Mouse (Mus musculus) cerebellum, adult 11 months (tissue): ENCODE results near the gene Stoml1.

Experiments used
- DNase-seq: peaks from one replicate; pipeline ENCODE4 v3.0.0; 2022

Stoml1 gene

DNA sequence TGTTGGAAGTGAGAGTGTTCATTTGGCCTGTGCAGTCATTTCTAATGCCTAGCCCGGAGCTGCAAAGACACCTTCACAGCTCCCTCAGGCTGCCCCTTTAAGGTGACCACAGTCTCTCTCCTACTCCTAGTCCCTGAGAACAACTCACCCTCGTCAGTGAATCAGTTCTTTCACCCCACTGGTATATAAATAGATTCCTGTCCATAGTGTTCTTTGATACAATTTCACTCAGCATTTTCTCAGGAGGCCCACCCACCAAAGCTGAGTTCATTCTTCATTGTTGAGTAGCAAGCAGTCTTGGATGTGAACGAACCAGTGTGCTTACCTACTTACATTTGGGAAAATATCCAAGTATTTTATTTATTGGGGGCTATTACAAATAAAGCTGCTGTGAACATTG is 21.7 kb downstream of the Stoml1 start:
- DNase-seq: no peak

- no peak for DNase-seq
These were observed 22.3 kb downstream of the Stoml1 start for GRCm38 (mm10) chr9:58275115-58275774.

- DNase-seq: no peak
These were observed 22.8 kb downstream of the Stoml1 start for GRCm38 (mm10) chr9:58275797-58276196.

GRCm38 (mm10) chr9:58276346-58276745 is 23.4 kb downstream of the Stoml1 start:
- no peak for DNase-seq

- no peak for DNase-seq
These were observed 25.3 kb downstream of the Stoml1 start for GRCm38 (mm10) chr9:58278313-58278712.

DNA sequence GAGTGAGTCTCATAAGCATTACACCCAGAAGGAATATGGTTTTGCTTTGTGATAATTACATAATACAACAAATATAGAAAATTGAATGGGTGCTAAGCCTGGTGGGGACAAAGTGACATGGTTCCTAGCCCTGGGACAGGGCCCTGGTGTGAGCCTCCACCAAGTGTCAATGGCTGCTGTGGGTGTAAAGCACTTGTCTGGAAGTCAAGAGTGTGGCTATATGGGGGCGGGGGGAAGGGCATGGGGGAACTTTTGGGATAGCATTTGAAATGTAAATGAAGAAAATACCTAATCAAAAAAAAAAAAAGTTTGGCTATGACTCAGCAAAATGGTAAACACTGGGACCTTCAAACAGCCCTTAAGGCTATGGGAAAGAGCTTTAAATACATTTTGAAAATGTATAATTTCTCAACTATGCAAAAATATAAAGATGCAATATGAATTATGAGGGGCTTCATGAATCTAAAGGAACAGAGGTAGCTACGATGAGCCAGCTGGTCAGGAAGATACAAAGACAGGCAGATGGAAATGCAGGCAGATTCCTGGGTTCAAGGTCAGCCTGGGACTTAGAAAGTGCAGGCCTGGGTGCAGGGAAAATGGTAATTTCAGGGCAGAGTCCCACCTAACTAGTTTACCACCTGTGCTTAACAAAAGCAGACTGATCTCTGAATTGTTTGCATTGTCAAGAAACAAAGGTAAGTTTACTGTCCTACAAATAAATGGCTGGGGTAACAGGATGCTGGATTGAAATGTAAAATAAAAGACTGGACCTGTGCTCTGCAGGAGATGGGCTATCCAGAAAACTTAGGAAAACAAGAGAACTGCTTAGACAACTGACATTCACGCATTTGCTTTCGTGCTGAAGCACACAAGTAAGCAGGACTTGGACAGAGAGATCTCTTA is 26.1 kb downstream of the Stoml1 start:
- DNase-seq: no peak

DNA sequence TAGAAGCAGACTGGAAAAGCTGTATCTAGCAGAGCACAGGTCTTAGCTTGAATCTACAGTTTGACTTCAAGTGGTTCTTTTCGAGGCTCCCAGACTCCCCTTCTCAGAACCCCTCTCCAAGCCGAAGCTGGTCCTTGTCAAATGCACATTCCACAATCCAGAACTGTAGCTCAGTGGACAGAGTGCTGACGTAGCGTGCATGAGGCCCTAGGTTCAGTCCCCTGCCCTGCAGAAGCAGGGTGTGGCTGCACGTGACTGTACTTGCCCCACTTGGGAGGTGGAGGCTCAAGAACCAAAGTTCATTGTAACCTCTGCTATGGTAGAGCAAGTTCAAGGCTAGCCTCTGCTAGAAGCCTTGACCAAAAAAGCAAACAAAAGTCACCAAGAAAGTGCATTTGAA is 26.8 kb downstream of the Stoml1 start:
- DNase-seq: no peak

DNA sequence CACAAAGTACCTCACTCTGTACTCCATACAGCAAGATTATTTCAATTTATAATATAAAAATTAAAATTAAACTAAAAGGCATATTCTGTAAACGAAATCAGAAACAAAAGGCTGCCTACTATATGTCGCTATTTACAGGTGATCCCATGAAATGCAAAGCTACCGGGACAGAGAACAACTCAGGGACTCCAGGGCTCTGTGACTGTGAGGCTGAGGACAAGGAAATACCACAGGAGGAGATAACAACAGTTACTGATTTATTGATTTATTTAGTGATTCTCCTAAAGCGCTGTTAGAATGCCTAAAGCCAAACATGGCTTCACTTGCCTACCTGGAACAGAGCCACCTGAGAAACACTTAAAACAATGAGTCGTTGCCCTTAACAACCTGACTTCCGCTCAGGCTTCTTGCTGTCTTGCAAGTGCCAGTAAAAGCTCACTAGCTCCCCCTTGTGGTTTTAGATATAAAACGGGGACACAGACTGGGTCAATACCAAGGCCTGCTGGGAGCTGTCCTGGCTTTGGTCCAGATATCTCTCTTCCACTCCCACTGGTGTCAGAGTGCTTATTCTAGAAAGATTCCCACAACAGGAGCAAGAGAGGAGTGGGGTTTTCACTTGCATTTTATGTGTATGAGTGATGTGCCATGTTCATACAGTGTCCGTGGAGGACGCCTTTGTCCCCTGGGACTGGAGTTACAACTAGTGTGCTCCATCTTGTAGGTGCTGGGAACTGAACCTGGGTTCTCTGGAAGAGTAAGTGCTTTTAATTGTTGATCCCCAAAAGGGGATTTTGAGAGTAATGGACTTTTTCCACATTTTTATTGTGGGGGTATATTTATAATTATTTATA is 27.5 kb downstream of the Stoml1 start:
- peak; percentile 53 for DNase-seq

DNA sequence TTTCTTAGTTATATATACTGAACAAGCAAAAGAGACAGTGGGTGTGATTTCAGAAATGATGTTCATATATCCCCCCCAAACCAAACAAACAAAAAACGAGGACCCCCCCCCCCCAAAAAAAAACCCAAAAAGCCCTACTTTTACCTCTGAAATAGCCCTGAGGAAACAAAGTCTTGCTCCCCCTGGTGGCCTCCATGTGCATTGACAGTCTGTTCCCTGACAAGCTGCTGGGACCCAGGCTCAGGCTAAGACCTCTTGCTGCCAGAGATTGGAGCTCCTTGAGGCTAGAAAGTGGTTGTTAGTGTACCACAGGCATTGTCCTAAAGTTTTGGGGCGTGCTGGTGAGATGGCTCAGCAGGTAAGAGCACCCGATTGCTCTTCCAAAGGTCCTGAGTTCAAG is 28.6 kb downstream of the Stoml1 start:
- peak; percentile 18 for DNase-seq

DNA sequence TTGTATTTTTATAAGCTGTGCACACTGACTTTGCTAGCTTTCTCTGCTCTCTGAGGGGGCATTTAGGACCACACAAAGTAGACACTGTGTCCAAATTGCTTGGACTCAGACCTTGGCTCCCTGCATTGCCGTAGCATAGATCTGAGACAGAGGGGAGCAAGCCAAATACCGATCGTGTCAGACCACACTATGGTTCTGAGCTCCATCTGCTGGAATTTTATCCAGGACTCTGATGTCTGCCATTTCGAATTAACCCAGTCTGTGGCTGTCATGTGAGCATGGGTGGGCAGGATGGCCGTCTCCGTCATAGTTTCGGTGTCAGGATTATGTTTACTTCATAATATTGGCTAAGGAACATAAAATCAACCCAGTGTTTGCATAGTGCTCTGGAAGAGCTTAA is 30.5 kb downstream of the Stoml1 start:
- DNase-seq: no peak

GRCm38 (mm10) chr9:58289090-58289489 is 36.1 kb downstream of the Stoml1 start:
- DNase-seq: no peak

DNA sequence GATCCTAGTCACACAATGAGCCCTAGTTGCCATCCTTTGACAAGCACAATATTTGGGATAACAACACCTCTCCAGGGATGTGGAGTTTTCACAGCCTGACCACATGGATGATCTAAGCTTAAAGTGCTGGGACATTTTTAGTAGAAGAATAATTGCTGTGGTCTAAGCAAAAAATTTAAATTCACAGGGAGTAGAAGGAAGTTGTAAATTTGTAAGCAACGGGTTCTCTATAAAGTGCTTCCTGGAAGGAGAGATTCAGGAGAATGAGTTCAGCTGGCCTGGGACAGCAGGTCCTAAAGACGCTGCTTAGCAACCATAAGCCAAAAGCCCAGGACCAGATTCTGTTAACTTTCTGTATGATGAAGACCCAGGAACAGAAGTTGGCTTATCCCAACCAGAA is 36.9 kb downstream of the Stoml1 start:
- DNase-seq: no peak

DNA sequence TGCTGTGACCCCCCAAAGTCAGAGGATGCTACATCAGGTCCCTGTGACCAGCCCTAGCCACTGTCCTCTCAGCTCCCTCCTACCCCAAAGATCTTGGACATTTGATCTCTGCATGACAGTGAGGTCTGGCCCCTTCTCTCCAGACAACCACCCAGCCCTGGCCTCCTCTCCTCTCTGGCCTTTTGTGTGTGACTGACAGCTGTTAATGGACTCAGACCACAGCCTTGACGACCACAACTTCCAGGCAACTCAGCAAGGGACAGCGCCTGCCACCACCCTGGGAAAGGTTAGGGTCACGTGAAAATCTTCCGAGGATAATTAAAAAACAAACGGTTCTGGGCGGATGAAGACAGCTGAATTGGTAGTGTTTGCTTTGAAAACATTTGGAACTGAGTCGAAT is 41.6 kb downstream of the Stoml1 start:
- no peak for DNase-seq

GRCm38 (mm10) chr9:58295345-58295744 is 42.4 kb downstream of the Stoml1 start:
- no peak for DNase-seq

GRCm38 (mm10) chr9:58295766-58296361 is 42.9 kb downstream of the Stoml1 start:
- DNase-seq: no peak

DNA sequence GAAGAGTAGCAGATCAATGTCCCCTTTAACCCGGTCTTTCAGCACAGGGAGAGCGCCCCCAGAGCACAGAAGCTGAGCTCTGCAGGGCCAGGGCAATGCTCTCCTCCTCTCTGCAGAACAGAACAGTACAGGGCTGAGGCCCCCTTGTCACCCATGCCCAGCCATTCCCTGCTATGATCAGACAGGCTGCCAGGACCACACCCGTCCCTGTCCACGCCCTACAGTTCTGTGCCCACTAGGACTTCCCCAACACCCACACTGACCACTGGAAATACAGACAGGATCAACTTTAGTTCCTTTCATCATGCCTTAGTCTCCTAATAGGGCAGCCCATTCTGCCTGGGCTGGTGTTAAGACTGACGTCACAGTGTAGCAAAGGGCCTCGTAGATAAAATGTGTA is 44.1 kb downstream of the Stoml1 start:
- no peak for DNase-seq

- no peak for DNase-seq
These were observed 45.1 kb downstream of the Stoml1 start for GRCm38 (mm10) chr9:58297961-58298477.

DNA sequence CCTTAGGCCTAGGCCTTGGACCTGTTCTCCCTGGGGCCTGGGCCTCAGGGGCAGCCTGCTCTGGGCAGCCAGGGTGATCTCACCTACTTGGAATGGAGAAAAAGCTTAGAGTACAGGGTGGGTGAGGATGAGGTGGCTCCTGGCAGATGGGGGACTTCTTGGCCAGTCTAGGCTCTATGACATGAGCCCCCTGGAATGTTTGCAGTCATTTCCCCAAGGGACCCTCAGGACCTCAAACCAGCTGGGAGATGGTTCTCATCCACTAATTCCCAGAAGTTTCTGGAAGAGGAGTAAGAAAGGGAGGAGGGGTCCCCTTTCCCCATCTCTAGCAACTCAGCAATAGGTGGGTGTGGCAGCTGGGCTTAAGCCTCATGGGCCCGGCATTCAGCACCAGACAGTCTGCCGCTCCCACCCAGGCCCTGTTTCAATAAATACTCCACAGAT is 46.4 kb downstream of the Stoml1 start:
- no peak for DNase-seq

- DNase-seq: no peak
These were observed 50.2 kb downstream of the Stoml1 start for GRCm38 (mm10) chr9:58303115-58303514.

- no peak for DNase-seq
These were observed 50.8 kb downstream of the Stoml1 start for GRCm38 (mm10) chr9:58303599-58304271.

GRCm38 (mm10) chr9:58305686-58306085 is 52.7 kb downstream of the Stoml1 start:
- DNase-seq: no peak

DNA sequence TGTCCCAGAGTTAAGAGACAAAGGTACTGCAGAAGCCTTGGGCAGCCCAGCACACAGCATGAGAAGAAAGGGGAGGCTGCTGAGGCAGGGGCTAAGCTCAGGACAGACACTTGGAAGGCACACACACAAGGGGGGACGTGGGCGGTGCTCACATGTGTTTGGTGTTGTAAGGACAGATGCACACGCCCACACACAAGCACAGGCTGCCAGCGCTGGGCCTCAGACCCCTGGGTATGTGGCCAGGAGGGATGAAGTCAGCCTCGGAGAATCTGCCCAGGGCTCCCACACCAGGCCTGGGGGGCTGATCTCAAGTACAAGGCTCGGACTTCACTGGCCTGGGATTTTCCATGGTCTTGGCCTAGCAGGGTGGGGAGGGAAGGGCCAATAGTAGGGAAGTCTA is 55.4 kb downstream of the Stoml1 start:
- no peak for DNase-seq
